Mouse (Mus musculus): ENCODE results near the gene Mob2. TPM values are rescaled to one million over a fixed set of nuclear protein-coding genes. Genes with fewer than 3 reads are reported as not detected.

Gene Mob2
- polyA plus RNA-seq, 1 experiment: 28.2 TPM

GRCm38 (mm10) chr7:142083588-142084317, 22.9 kb upstream of the Mob2 start:
- TF ChIP-seq CTCF (IDR thresholded peaks at IDR 0.05; ENCODE audit: control insufficient read depth, insufficient read depth, low read length) (no peak), POLR2A (IDR thresholded peaks at IDR 0.05; ENCODE audit: borderline replicate concordance, control insufficient read depth, low read depth, low read length) (no peak)
- H3K4me1 ChIP-seq (ENCODE audit: control insufficient read depth, insufficient read depth, low read length): peaks cover 9% of the 10 kb centered on the region; the same call in 1 of the 2 replicates

GRCm38 (mm10) chr7:142082607-142083006, 21.7 kb upstream of the Mob2 start:
- Histone ChIP-seq H3K27ac (ENCODE audit: control insufficient read depth, insufficient read depth, low read depth, low read length, poor library complexity) (no peak overlapping the region), H3K4me3 (replicated peaks; ENCODE audit: control insufficient read depth, low read depth, low read length) (no peak overlapping the region), H3K4me1 (ENCODE audit: control insufficient read depth, insufficient read depth, low read length) (peaks cover 6% of the 10 kb centered on the region; the same call in 1 of the 2 replicates)
- WGBS: 51% methylated on average over 16 of the region's 16 CpGs
- TF ChIP-seq CTCF (IDR thresholded peaks at IDR 0.05; ENCODE audit: control insufficient read depth, insufficient read depth, low read length): no peak
- no peak for TF ChIP-seq POLR2A (IDR thresholded peaks at IDR 0.05; ENCODE audit: borderline replicate concordance, control insufficient read depth, low read depth, low read length)

More at GRCm38 (mm10) chr7:142083588-142084317, 22.9 kb upstream of the Mob2 start:
- H3K27ac ChIP-seq (ENCODE audit: control insufficient read depth, insufficient read depth, low read depth, low read length, poor library complexity): no peak overlapping the region
- H3K4me3 ChIP-seq (replicated peaks; ENCODE audit: control insufficient read depth, low read depth, low read length): no peak overlapping the region
- WGBS: 45% methylated on average over 12 of the region's 12 CpGs

DNA sequence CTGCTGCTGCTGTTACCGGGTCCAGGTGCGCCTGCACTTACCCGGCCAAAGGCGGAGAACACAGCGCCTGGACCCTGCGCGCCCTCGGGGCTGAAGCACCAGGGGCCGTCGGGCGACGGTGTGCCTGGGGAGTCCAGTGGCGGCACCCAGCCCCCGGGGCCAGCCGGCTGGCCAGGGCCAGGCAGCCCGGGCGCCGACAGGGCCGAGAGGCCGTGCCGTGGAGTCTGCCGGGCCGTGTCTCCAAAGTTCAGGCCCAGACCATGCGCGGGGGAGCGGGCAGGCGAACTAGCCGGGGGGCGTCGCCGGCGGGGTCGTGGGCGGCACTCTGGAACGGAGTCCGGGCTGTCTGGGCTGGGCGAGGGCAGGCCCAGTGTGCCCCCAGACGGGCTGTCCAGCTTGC, 21.3 kb upstream of the Mob2 start:
- 24% methylated on average over 38 of the region's 38 CpGs for WGBS
- peaks cover 5% of the 10 kb centered on the region; the same call in 1 of the 2 replicates for H3K4me1 ChIP-seq (ENCODE audit: control insufficient read depth, insufficient read depth, low read length)
- TF ChIP-seq POLR2A (IDR thresholded peaks at IDR 0.05; ENCODE audit: borderline replicate concordance, control insufficient read depth, low read depth, low read length) (no peak), CTCF (IDR thresholded peaks at IDR 0.05; ENCODE audit: control insufficient read depth, insufficient read depth, low read length) (no peak)
- H3K4me3 ChIP-seq (replicated peaks; ENCODE audit: control insufficient read depth, low read depth, low read length): no peak overlapping the region
- no peak overlapping the region for H3K27ac ChIP-seq (ENCODE audit: control insufficient read depth, insufficient read depth, low read depth, low read length, poor library complexity)

DNA sequence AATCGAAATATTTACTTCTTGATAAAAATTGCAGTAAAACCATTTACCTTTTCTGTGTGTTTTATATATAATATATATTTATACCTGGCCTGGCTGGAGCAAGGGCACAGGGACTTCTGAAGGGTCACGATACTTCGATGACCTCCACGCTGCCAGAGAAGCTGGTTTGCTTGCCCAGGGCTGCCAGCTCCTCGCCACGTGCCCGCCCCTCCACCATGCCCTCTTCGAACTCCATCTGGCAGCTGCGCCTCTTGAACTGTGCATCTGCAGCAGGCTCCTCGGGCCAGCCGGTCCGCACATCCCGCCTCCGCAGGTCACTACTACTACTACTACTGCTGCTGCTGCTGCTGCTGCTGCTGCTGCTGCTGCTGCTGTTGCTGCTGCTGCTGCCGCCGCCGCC, 20.9 kb upstream of the Mob2 start:
- H3K27ac ChIP-seq (ENCODE audit: control insufficient read depth, insufficient read depth, low read depth, low read length, poor library complexity): no peak overlapping the region
- WGBS: 43% methylated on average over 16 of the region's 17 CpGs
- no peak for TF ChIP-seq CTCF (IDR thresholded peaks at IDR 0.05; ENCODE audit: control insufficient read depth, insufficient read depth, low read length)
- no peak for TF ChIP-seq POLR2A (IDR thresholded peaks at IDR 0.05; ENCODE audit: borderline replicate concordance, control insufficient read depth, low read depth, low read length)
- no peak overlapping the region for H3K4me3 ChIP-seq (replicated peaks; ENCODE audit: control insufficient read depth, low read depth, low read length)
- peaks cover 5% of the 10 kb centered on the region; the same call in 1 of the 2 replicates for H3K4me1 ChIP-seq (ENCODE audit: control insufficient read depth, insufficient read depth, low read length)

DNA sequence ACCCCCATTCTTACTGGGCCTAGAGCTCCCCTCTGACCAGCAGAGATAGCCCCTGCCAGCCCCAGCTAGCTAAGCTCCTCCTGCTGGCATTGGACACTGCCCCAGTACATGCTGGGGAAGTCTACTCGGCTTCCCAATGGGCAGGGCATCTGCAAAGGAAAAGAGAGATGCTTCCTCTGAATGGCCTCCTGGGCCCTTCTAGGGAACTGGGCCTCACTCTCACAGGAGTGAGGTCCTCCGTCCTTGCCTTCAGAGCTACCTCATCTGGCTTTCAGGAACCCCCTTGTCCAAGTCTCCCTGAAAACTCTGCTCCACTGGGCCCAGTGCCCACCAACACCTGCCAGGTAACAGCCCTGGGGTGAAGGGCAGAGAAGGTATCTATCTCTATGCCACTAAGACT, 20.0 kb upstream of the Mob2 start:
- Histone ChIP-seq H3K4me3 (replicated peaks; ENCODE audit: control insufficient read depth, low read depth, low read length) (no peak overlapping the region), H3K4me1 (ENCODE audit: control insufficient read depth, insufficient read depth, low read length) (peaks cover 2% of the 10 kb centered on the region; the same call in 1 of the 2 replicates), H3K27ac (ENCODE audit: control insufficient read depth, insufficient read depth, low read depth, low read length, poor library complexity) (no peak overlapping the region)
- TF ChIP-seq POLR2A (IDR thresholded peaks at IDR 0.05; ENCODE audit: borderline replicate concordance, control insufficient read depth, low read depth, low read length) (no peak), CTCF (IDR thresholded peaks at IDR 0.05; ENCODE audit: control insufficient read depth, insufficient read depth, low read length) (no peak)
- 59% methylated on average over 2 of the region's 2 CpGs for WGBS

- Histone ChIP-seq H3K4me1 (ENCODE audit: control insufficient read depth, insufficient read depth, low read length) (no peaks in the 10 kb centered on the region; the same call in 1 of the 2 replicates), H3K27ac (ENCODE audit: control insufficient read depth, insufficient read depth, low read depth, low read length, poor library complexity) (no peak overlapping the region), H3K4me3 (replicated peaks; ENCODE audit: control insufficient read depth, low read depth, low read length) (no peak overlapping the region)
- TF ChIP-seq POLR2A (IDR thresholded peaks at IDR 0.05; ENCODE audit: borderline replicate concordance, control insufficient read depth, low read depth, low read length) (no peak), CTCF (IDR thresholded peaks at IDR 0.05; ENCODE audit: control insufficient read depth, insufficient read depth, low read length) (no peak)
- 29% methylated on average over 5 of the region's 5 CpGs for WGBS
Measured at GRCm38 (mm10) chr7:142079365-142079764, 18.5 kb upstream of the Mob2 start.

DNA sequence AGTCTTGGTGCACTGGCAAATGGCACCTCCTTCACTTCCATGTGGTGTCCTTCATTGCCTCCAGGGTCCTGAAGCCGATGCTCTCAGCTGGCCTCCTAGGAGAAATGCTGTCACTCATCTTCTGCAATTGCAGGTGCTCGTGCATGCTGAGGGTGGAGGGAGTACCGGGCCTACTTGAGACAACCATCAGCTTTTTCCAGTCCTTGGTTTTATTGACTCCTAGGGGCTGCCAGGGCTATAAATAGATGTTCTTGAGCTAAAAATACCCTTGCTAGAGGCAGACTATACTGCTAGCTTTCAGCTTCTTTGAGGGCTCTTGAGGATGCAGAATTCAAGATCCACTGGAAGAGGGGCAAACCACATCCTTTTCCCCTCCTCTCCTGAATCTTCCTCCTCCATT, 16.3 kb upstream of the Mob2 start:
- WGBS: 43% methylated on average over 3 of the region's 3 CpGs
- H3K4me3 ChIP-seq (replicated peaks; ENCODE audit: control insufficient read depth, low read depth, low read length): no peak overlapping the region
- no peak for TF ChIP-seq POLR2A (IDR thresholded peaks at IDR 0.05; ENCODE audit: borderline replicate concordance, control insufficient read depth, low read depth, low read length)
- TF ChIP-seq CTCF (IDR thresholded peaks at IDR 0.05; ENCODE audit: control insufficient read depth, insufficient read depth, low read length): no peak
- H3K27ac ChIP-seq (ENCODE audit: control insufficient read depth, insufficient read depth, low read depth, low read length, poor library complexity): no peak overlapping the region
- no peaks in the 10 kb centered on the region; the same call in 1 of the 2 replicates for H3K4me1 ChIP-seq (ENCODE audit: control insufficient read depth, insufficient read depth, low read length)

DNA sequence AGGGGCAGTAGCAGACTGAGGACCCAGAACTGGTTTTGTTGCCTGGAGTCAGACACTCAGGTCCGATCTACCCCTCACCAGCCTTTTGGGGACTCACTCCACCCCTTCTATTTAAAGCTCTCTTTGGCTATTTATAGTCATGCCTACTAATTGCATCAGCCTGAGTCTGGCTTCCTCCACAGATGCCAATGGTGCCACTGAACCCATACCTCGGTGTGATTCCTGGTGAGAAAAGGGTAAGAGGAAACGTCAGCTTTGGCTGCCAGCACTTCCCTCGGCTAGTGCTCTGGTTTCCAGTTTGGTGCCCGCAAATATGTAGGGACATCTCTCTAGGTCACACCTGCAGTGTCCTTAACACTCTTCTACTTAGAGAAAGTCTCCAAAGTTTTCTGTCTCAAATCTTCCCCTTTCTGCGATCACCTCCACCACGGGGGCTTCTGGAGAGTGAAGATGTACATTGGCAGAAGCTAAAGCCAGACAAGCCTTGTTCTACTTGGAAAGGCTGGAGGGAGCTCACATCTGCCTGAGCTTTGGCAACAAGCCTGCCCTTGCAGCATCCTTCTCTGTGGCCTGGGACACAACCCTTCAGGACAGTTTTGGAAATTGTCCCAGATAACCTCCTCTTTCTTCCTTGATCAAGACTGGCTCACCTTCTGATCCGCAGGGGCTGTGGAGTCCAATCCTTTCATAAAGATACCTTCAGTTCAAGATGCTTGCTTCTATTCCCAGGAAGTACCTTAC, 13.5 kb upstream of the Mob2 start:
- no peak for TF ChIP-seq POLR2A (IDR thresholded peaks at IDR 0.05; ENCODE audit: borderline replicate concordance, control insufficient read depth, low read depth, low read length)
- TF ChIP-seq CTCF (IDR thresholded peaks at IDR 0.05; ENCODE audit: control insufficient read depth, insufficient read depth, low read length): no peak
- Histone ChIP-seq H3K4me3 (replicated peaks; ENCODE audit: control insufficient read depth, low read depth, low read length) (no peak overlapping the region), H3K27ac (ENCODE audit: control insufficient read depth, insufficient read depth, low read depth, low read length, poor library complexity) (no peak overlapping the region), H3K4me1 (ENCODE audit: control insufficient read depth, insufficient read depth, low read length) (no peaks in the 10 kb centered on the region; the same call in 1 of the 2 replicates)
- 37% methylated on average over 8 of the region's 8 CpGs for WGBS

Measured in bone marrow, adult 2 months (tissue).